Mouse (Mus musculus) gastrocnemius, adult 2 months (tissue): ENCODE measurements around the gene Ckm. TPM values are rescaled to one million over a fixed set of nuclear protein-coding genes. Genes with fewer than 3 reads are reported as not detected.

ENCODE experiments used
- DNase-seq: peaks from one replicate; pipeline ENCODE4 v3.0.0; 2022
- H3K27ac ChIP-seq: fragments of 200-600 bp; 2 replicates; pipeline ENCODE4 v1.8.1; 2022; ENCODE audit warnings: mild to moderate bottlenecking
- H3K4me3 ChIP-seq: fragments of 200-600 bp; 2 replicates; pipeline ENCODE4 v1.8.1; 2022; ENCODE audit warnings: mild to moderate bottlenecking, moderate library complexity
- CTCF ChIP-seq: fragments of 200-600 bp; IDR thresholded peaks from 2 replicates; pipeline ENCODE4 v1.8.1; 2022; ENCODE audit warnings: antibody characterized with exemption, mild to moderate bottlenecking, moderate library complexity
- intact Hi-C: fragments of 180-260 bp; cut with DNase I; formaldehyde crosslinking; loops from one replicate; pipeline ENCODE4 v1.15.1; 2025
- total RNA-seq, 2 experiments: library from RNA; stranded (reverse); gene quantifications; 2 replicates each; pipeline ENCODE4 v1.2.3; 2021

Gene Ckm
- total RNA-seq, 2 experiments from 2014 or later = 32,173 to 47,719 TPM

GRCm38 (mm10) chr7:19447689-19448088, 43.1 kb downstream of the Ckm start:
- intact Hi-C loops = no loop called here
- no peak for TF ChIP-seq CTCF
- H3K27ac ChIP-seq = no peak overlapping the region
- DNase-seq = no peak
- H3K4me3 ChIP-seq = no peak overlapping the region

- intact Hi-C loops = no loop called here
- no peak for TF ChIP-seq CTCF
- DNase-seq = no peak
- no peak overlapping the region for H3K27ac ChIP-seq
- no peak overlapping the region for H3K4me3 ChIP-seq
Measured at GRCm38 (mm10) chr7:19449165-19449564, 44.6 kb downstream of the Ckm start.

- Histone ChIP-seq H3K27ac (no peak overlapping the region), H3K4me3 (no peak overlapping the region)
- no peak for TF ChIP-seq CTCF
- DNase-seq = no peak
- intact Hi-C loops = loop anchor here (5.0 kb wide), 2 partner anchors 48 to 117 kb away; no protein-coding TSS in a partner anchor
Measured at GRCm38 (mm10) chr7:19455186-19455585, 50.6 kb downstream of the Ckm start.

GRCm38 (mm10) chr7:19455819-19456495, 51.4 kb downstream of the Ckm start:
- intact Hi-C loops = loop anchor here (5.0 kb wide), 2 partner anchors 49 to 116 kb away; no protein-coding TSS in a partner anchor
- H3K4me3 ChIP-seq = peak overlapping the region; percentile 15; the same call in 1 of the 2 replicates
- no peak overlapping the region for H3K27ac ChIP-seq
- no peak for TF ChIP-seq CTCF
- DNase-seq = no peak

- DNase-seq = no peak
- intact Hi-C loops = loop anchor here (5.0 kb wide), 2 partner anchors 49 to 116 kb away; no protein-coding TSS in a partner anchor
- H3K27ac ChIP-seq = no peak overlapping the region
- peak overlapping the region; percentile 97 for H3K4me3 ChIP-seq
- no peak for TF ChIP-seq CTCF
Measured at GRCm38 (mm10) chr7:19456628-19457027, 52.1 kb downstream of the Ckm start.

GRCm38 (mm10) chr7:19457414-19458071, 53.0 kb downstream of the Ckm start:
- DNase-seq = peak; percentile 67
- no peak for TF ChIP-seq CTCF
- H3K27ac ChIP-seq = peak overlapping the region; percentile 90
- peak overlapping the region; percentile 97 for H3K4me3 ChIP-seq
- intact Hi-C loops = loop anchor here (5.0 kb wide), 2 partner anchors 50 to 115 kb away; no protein-coding TSS in a partner anchor

- TF ChIP-seq CTCF = peak; percentile 40
- no peak for DNase-seq
- peak overlapping the region; percentile 90 for H3K27ac ChIP-seq
- H3K4me3 ChIP-seq = peak overlapping the region; percentile 97
- intact Hi-C loops = loop anchor here (5.0 kb wide), 2 partner anchors 51 to 114 kb away; no protein-coding TSS in a partner anchor
Measured at GRCm38 (mm10) chr7:19458072-19458486, 53.5 kb downstream of the Ckm start.

- intact Hi-C loops = loop anchor here (5.0 kb wide), 2 partner anchors 51 to 114 kb away; no protein-coding TSS in a partner anchor
Measured at GRCm38 (mm10) chr7:19458591-19459111, 54.1 kb downstream of the Ckm start, which contains the start of gene Mark4. Gene Mark4 (minus strand): TSS chr7:19458821.

GRCm38 (mm10) chr7:19459144-19459870, 54.7 kb downstream of the Ckm start:
- Histone ChIP-seq H3K27ac (peak overlapping the region; percentile 90), H3K4me3 (peak overlapping the region; percentile 97)
- intact Hi-C loops = loop anchor here (5.0 kb wide), 2 partner anchors 52 to 113 kb away; no protein-coding TSS in a partner anchor
- no peak for TF ChIP-seq CTCF
- DNase-seq = no peak

More at GRCm38 (mm10) chr7:19458591-19459111, 54.1 kb downstream of the Ckm start, which contains the start of gene Mark4:
- peak; percentile 87 for DNase-seq
- H3K4me3 ChIP-seq = peak within 1 kb of the TSS; percentile 97
- peak within 1 kb of the TSS; percentile 90 for H3K27ac ChIP-seq
- no peak for TF ChIP-seq CTCF

GRCm38 (mm10) chr7:19460500-19460899, 55.9 kb downstream of the Ckm start:
- Histone ChIP-seq H3K4me3 (no peak overlapping the region), H3K27ac (no peak overlapping the region)
- no peak for DNase-seq
- TF ChIP-seq CTCF = no peak
- intact Hi-C loops = loop anchor here (5.0 kb wide), 1 partner anchor 47 kb away; the partner anchor contains the start of genes Bloc1s3 and Trappc6a

- H3K4me3 ChIP-seq = peak overlapping the region; percentile 60
- no peak overlapping the region for H3K27ac ChIP-seq
- peak; percentile 99 for TF ChIP-seq CTCF
- peak; percentile 75 for DNase-seq
- intact Hi-C loops = loop anchor here (5.0 kb wide), 1 partner anchor 46 kb away; the partner anchor contains the start of genes Bloc1s3 and Trappc6a
Measured at GRCm38 (mm10) chr7:19461488-19461887, 56.9 kb downstream of the Ckm start.

GRCm38 (mm10) chr7:19462443-19462842, 57.9 kb downstream of the Ckm start:
- intact Hi-C loops = loop anchor here (5.0 kb wide), 1 partner anchor 45 kb away; the partner anchor contains the start of genes Bloc1s3 and Trappc6a
- no peak overlapping the region for H3K27ac ChIP-seq
- TF ChIP-seq CTCF = no peak
- no peak overlapping the region for H3K4me3 ChIP-seq
- no peak for DNase-seq
